Mouse (Mus musculus) E14TG2a.4 (cell line): ENCODE results near the gene Rundc3a.

Experiments used
- CTCF ChIP-seq: conservative IDR thresholded peaks from 2 replicates; pipeline ENCODE4 v1.5.1; 2014; ENCODE audit warnings: low read length
- NANOG ChIP-seq: IDR thresholded peaks from 2 replicates; pipeline ENCODE4 v1.6.1; 2014; ENCODE audit warnings: borderline replicate concordance, low read length, mixed read lengths
- POU5F1 ChIP-seq: IDR thresholded peaks from 2 replicates; pipeline ENCODE4 v1.6.1; 2014; ENCODE audit warnings: low read length, borderline replicate concordance

GRCm38 (mm10) chr11:102369263-102369662 is 23.9 kb upstream of the Rundc3a start:
- no peak for TF ChIP-seq CTCF
- TF ChIP-seq NANOG: no peak
- TF ChIP-seq POU5F1: no peak
